Mouse (Mus musculus) lung, adult 2 months (tissue): ENCODE results near the gene Kcnip2.

Source experiments
- CTCF ChIP-seq: fragments of 200-500 bp; IDR thresholded peaks from 2 replicates; pipeline ENCODE4 v1.5.1; 2011; ENCODE audit warnings: mild to moderate bottlenecking, low read length, control low read depth; ENCODE audit not compliant: insufficient read depth
- POLR2A ChIP-seq: fragments of 200-500 bp; IDR thresholded peaks from 2 replicates; pipeline ENCODE4 v1.6.1; 2011; ENCODE audit warnings: low read depth, mild to moderate bottlenecking, control low read depth, low read length, borderline replicate concordance; ENCODE audit errors: extremely low read depth

DNA sequence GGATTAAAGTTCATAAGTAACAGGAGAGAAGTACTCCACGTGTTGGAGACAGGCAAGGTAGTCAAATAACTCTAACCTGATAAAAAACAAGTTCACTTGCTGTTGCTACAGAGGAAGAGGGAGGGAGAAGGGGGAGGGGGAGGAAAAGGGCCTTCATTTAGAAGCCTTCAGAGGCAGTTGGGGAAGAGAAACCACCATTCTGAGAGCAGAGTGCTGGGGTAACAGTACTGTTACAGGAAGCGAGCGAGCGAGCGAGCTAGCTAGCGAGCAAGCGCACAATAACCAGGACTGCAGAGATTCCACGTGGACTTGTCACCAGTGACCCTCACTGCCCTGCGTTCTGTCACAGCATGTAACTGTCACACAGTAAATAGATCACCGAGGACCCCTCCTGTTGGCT lies 27.6 kb upstream of the Kcnip2 start:
- no peak for TF ChIP-seq CTCF
- TF ChIP-seq POLR2A, result no peak
